Mouse (Mus musculus) urinary bladder, adult 2 months (tissue): Measurements from ENCODE around the gene Nup93. TPM values are rescaled to one million over a fixed set of nuclear protein-coding genes. Genes with fewer than 3 reads are reported as not detected.
A peak's percentile ranks its signal among the peaks of the same experiment; 100 is the strongest.

ENCODE experiments used
- DNase-seq: peaks from one replicate; pipeline ENCODE4 v3.0.0; 2022; ENCODE audit warnings: low spot score
- polyA plus RNA-seq: library from polyadenylated mRNA; depleted of rRNA; stranded (reverse); fragments of >200 nt; gene quantifications from 2 replicates; pipeline ENCODE4 v1.2.3, GENCODE M21; 2012

The Nup93 gene
- polyA plus RNA-seq, 1 experiment: 36.8 TPM

- peak; percentile 65 for DNase-seq
Observed at GRCm38 (mm10) chr8:94186542-94186941, 27.8 kb upstream of the Nup93 start.

- no peak for DNase-seq
Observed at GRCm38 (mm10) chr8:94187290-94188002, 26.9 kb upstream of the Nup93 start.

- DNase-seq: no peak
Observed at GRCm38 (mm10) chr8:94189275-94190031, 24.9 kb upstream of the Nup93 start.

GRCm38 (mm10) chr8:94191101-94191691 lies 23.2 kb upstream of the Nup93 start:
- DNase-seq: no peak

GRCm38 (mm10) chr8:94192926-94193325 lies 21.4 kb upstream of the Nup93 start:
- DNase-seq: no peak

GRCm38 (mm10) chr8:94194591-94195223 lies 19.7 kb upstream of the Nup93 start:
- DNase-seq: no peak

GRCm38 (mm10) chr8:94199202-94199869 lies 15.0 kb upstream of the Nup93 start:
- no peak for DNase-seq

GRCm38 (mm10) chr8:94204043-94204442 lies 10.3 kb upstream of the Nup93 start:
- DNase-seq: no peak

GRCm38 (mm10) chr8:94205736-94206135 lies 8.6 kb upstream of the Nup93 start:
- no peak for DNase-seq

- DNase-seq: no peak
Observed at GRCm38 (mm10) chr8:94206256-94206655, 8.1 kb upstream of the Nup93 start.

- DNase-seq: no peak
Observed at GRCm38 (mm10) chr8:94207491-94207890, 6.9 kb upstream of the Nup93 start.

GRCm38 (mm10) chr8:94209639-94210038 lies 4.7 kb upstream of the Nup93 start:
- DNase-seq: no peak

GRCm38 (mm10) chr8:94210225-94210624 lies 4.1 kb upstream of the Nup93 start:
- no peak for DNase-seq

GRCm38 (mm10) chr8:94213819-94214218 lies 545 bp upstream of the Nup93 start:
- DNase-seq: no peak

- DNase-seq: no peak
Observed at GRCm38 (mm10) chr8:94227381-94227939, 13.1 kb downstream of the Nup93 start.

- DNase-seq: no peak
Observed at GRCm38 (mm10) chr8:94240240-94240751, 25.9 kb downstream of the Nup93 start.

- DNase-seq: no peak
Observed at GRCm38 (mm10) chr8:94249836-94250435, 35.6 kb downstream of the Nup93 start.

- no peak for DNase-seq
Observed at GRCm38 (mm10) chr8:94258881-94259280, 44.5 kb downstream of the Nup93 start.

GRCm38 (mm10) chr8:94262626-94263297 lies 48.4 kb downstream of the Nup93 start:
- no peak for DNase-seq
